Mouse (Mus musculus): Measurements from ENCODE around the gene Btd. TPM values are rescaled to one million over a fixed set of nuclear protein-coding genes. Genes with fewer than 3 reads are reported as not detected.
A peak's percentile ranks its signal among the peaks of the same experiment; 100 is the strongest.
"Not testable (repeated sequence)": the region's sequence is repeated elsewhere in the genome, so short reads cannot be mapped to it uniquely, and the experiment has no call there.

Gene Btd
- total RNA-seq (2021) = 10 to 100 TPM in 1 of 2 experiments, 1 to 10 TPM in 1; 7.8 to 13.2 TPM
- long read RNA-seq, experiment 1, transcript Btd-201 (4 exons, 2,324 nt) = major isoform, 8 of 11 reads
- long read RNA-seq, experiment 1, partial matches to known transcripts = 1 of 11 reads
- long read RNA-seq, experiment 1, other reads (novel, unspliced or antisense) = 2 of 11 reads
- long read RNA-seq, experiment 2, transcript Btd-201 (4 exons, 2,324 nt) = major isoform, 7 of 8 reads
- long read RNA-seq, experiment 2, partial matches to known transcripts = 0 of 8 reads
- long read RNA-seq, experiment 2, other reads (novel, unspliced or antisense) = 0 of 8 reads

DNA sequence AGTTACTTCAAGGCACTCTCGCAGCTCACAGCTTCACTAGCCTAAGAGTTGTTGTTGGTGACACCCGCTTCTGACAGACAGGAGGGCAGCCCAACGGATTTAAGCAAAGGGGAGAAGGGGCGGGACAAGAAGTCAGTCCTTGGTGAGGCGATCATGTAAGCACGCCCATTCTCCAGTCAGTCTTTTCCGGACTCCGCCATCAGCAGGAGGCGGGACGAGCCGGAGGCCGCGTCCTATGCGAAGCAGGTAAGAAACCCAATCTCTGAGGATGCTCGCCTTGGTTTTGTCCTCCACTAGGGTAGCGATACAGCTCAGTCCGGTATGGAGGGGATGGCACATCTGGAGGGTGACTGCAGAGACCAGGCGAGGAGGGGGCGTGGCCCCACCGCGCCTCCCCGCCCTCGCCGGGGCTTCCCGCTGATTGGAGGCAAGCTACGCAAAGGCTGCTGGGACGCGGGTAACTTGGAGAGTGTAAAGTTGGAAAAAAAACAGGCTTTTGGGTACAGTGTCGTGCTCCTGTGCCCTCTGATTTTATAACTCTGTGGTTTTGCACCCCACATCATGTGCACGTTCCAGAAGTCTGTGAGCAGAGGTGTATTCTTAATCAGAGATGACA lies at the start of gene Btd, which contains the start of gene Hacl1:
Btd (plus strand) TSS at position 139 of the 616 bp plus-strand sequence.
Hacl1 (minus strand) TSS at position 397 of the 616 bp plus-strand sequence.
- DNase-seq = peak; percentile 96 to 97

DNA sequence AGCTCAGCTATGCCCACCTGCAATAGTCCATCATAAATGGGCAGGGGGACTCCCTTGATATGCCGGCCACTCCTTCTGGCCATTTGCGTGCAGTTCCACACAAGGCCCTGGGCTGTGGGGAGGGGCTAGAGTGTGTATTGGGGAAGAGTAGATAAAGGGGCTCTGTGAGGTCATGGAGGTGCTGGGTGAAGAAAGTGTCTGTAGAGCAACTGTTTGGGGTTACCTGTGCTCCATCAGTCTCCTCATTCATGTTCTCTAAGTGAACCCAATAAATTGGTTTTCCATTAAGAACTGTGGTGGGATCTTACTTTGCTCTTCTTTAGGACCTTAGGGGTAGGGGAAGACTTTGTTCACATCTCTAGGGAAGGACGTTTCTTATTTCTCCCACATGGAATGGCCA lies 49.6 kb upstream of the Btd start, which contains the start of gene Colq:
Colq (minus strand) TSS at position 101 of the 400 bp plus-strand sequence.
- no peak for DNase-seq

DNA sequence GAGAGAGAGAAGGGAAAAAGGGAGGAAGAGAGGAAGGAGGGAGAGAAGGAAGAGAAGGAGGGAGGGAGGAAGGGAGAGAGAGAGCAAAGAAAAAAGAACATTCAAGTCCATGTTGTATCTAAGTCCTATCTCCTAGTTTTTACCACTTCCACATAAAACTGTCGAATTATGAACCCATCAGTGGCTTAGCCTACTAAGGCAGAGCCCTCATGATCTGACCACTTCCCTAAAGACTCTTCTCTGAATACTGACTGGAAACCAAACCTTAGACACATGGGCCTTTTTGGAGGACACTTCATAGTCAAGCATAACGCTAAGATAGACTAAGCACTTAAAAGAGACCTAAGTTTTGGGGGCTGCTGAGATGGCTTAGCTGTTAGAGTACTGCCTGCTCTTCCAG lies 47.8 kb upstream of the Btd start:
- no peak for DNase-seq

DNA sequence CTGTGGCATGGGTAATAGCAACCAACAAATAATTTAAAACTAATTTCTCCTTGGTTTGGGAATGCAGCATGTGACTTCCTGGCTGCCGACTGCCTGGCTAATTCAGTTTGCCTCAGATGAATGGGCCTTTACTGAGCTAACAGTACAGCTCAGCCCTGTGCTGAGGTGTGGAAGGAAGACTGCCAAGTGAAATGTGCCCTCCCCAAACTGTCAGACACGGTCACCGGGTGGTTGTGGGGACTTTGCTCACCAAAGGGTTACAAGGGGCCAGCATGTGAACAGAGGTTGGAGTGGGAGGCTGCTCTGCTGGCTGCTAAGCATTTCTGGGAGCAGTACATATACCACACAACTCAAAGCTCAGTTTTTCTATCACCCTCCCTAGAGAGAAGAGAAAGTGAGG lies 46.1 kb upstream of the Btd start:
- no peak for DNase-seq

DNA sequence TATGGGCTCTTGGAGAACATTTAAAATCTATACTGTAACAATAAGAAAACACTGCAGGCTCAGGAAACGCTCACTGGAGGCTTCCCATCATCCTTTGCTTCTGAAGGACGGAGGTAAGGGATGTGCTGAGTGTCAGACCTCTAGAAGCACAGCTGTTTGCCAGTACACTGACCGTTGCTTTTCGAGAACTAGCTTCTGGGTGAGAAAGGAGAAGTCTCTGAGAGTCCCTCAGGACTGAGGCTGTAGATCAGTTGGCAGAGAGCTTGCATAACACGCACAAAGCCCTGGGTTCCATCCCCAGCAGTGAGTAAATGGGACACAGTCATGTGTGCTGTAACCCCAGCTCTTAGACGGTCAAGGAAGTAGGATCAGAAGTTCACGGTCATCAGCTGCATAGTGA lies 44.4 kb upstream of the Btd start:
- no peak for DNase-seq

DNA sequence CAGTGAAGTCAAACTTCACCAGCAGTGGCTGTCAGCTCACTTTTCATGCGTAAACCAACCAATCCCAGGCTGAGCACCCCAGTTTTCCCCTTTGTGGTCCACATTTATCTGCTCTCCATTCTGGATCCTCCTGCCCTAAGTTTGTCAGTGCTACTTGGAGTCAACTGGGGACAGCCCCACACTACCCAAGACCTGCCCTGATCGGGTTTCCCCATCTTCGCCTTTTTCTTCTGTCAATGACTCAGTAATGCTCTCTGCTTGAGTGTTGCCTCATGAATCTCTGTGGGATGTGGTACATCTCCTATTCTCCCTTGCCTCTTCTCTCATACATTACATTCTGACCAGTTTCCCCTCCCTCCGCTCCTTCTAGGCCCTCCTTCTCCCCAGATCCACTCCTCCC lies 43.4 kb upstream of the Btd start:
- DNase-seq = no peak

DNA sequence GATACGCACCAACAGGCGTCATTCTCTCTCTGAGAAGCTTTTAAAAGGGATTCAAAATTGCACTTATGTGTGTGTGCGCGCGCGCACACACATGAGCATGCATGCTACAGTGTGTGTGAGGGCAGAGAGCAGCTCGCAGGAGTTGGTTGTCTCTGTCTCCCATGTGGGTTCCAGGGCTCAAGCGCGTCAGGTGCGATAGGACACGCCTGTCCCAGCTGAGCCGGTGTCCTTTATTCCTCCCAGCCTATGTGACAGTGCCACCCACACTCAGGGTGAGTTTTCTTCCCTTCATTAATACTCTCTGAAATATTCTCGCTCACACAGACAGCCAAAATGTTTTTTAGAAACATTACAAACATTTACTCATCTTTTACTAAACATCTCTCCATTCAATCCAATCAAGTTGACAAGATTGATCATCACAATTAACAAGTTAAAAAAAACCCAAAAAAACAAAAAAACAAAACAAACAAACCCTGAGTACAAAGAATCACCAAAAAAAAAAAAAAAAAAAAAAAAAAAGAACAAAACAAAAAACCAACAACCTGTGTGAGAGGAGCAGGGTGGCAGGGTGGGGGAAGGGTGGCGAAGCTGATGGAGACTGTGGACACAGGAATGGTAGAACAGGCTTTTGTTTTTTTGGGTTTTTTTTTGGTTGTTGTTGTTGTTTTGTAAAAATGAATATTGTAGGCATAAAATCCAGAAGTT lies 38.8 kb upstream of the Btd start:
- DNase-seq = no peak

DNA sequence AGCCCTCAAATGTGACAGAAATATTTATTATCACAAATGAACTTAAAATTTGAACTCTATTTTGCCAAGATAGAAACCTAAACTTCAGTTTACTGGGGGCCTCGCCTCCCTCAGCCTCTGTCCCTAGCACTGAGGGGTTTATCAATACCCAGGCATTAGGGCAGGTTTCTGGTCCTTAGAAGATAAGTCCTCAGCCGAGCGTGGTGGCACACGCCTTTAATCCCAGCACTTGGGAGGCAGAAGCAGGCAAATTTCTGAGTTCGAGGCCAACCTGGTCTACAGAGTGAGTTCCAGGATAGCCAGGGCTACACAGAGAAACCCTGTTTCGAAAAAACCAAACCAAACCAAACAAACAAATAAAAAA lies 38.2 kb upstream of the Btd start:
- not testable (repeated sequence) for DNase-seq

DNA sequence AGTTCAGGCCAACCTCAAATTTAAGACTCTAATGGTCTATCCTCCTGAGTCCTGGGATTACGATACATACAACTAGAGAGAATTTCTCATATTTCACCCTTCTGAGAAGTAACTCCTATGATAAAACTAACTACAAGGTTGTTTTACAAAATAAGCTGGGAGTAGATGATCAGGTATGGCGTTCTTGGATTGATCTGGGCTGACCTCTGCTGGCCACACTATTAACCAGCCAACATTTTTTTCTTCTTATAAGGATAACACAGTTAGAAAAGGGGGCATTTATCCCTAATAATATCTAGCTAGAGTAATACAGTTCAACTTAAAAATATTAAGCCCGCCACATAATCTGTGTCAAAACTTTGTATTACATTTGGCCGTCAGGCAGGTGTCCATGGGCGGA lies 35.9 kb upstream of the Btd start:
- peak; percentile 11 to 51 for DNase-seq

DNA sequence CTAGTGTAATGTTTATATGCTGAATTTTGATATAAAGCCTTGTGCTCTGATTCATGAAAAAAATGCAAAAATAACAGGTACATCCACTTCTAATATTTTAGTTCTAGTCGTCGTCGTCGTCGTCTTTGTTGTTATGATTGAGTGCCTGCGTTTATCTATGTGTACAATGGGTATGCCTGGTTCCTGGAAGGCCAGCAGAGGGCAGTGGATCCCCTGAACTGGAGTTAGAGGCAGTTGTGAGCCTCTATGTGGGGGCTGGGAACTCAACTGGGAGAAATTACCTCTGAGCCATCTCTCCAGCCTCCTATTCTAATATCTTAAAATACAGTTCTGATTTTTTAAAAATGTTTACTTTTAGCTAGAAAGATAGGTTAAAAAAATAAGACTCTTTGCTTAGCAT lies 35.3 kb upstream of the Btd start:
- peak in 1 of 2 experiments; percentile 9 for DNase-seq

DNA sequence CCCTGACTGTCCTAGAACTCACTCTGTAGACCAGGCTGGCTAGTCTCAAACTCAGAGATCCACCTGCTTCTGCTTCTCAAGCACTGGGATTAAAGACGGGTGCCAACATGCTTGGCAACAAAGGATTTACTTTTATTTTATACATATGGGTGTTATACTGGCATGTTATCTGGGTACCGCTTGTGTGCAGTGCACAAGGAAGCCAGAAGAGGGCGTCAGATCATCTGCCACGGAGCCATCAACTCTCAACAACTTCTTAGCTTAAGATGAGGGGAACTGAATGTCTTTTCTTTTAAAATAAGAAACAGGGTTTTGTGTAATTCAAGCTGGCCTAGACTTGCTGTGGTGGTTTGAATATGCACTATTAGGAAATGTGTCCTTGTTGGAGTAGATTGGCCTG lies 28.8 kb upstream of the Btd start:
- DNase-seq = no peak

DNA sequence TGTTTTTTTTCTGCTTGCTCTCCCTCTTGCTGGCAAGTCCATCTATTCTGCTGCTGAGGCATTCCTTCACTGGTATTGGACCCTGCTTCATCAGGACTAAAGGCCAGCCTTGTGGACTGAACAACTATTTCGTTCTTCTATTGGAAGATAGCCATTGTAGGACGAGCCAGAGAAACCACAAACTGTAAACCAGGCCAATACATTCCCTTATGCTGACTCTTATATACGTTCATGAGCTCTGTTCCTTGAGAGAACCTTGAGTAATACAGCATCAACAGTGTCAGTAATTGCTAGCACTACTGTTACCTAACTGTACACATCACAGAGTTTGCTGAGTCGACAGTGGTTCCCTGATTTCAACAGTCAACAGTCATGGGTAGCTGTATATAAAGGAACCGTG lies 27.2 kb upstream of the Btd start:
- DNase-seq = no peak

DNA sequence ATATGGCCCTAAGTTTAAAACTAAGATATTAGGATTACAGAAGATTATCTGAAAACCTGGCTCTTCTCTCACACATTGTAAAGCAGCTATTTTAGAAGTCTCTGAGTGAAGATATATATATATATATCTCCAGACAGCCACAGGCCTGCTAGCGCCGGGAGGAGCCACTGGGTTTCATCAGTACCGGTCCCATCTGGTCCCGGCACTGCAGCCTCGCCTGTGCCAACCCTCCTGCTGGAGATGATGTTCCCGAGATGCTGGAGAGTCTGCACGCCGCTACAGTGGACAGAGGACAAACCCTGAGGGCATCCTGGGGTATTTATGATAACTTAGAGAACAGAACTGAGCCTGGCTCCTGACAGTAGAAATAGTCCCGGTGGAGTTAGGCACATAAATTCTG lies 23.6 kb upstream of the Btd start:
- DNase-seq = no peak

DNA sequence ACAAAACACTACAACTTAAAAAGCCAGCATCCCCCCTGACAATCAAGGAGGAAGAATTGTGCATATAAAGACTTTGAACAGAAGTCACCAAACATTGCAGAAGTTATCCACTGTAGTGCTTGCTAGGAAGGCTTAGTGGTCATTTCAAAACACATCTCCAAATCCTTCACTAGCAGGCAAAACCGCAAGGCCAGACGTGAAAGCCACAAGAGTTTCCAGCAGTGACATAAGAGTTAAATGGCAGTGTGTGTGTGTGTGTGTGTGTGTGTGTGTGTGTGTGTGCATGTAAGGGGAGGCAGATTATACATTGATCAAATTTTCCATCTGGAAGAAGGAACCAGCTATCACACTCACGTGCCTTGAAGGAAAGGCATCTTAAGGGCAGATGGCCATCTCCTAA lies 22.8 kb upstream of the Btd start:
- no peak for DNase-seq

DNA sequence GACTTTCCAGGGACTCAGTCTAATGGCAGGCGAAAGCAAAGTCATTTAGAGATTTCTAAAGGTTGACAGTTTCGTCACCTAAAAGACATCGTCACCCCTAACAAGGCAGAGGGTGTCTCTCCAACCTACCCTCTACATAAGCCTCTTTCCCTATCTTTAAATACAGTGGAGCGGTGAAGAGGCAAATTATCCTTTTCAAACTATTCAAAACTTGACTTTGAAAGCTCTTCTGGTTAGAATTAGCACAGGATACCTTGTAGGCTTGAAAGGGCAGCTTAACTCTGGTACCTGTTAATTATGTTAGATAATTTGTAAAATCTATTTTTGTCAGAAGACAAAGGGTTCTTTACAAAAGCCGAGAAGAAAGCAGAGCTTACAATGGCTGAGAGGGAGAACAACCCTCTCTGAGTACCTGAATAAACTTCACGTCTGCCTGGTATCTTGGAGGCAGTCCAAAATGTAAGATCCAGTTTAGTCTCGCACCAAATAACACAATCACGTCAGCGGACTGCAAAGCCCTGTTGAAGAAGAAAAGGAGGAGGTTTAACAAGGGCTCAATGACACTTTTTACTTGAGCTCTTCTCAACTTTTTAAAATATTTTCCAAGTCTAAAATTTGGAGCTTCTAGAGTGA lies 20.1 kb upstream of the Btd start:
- DNase-seq = no peak

DNA sequence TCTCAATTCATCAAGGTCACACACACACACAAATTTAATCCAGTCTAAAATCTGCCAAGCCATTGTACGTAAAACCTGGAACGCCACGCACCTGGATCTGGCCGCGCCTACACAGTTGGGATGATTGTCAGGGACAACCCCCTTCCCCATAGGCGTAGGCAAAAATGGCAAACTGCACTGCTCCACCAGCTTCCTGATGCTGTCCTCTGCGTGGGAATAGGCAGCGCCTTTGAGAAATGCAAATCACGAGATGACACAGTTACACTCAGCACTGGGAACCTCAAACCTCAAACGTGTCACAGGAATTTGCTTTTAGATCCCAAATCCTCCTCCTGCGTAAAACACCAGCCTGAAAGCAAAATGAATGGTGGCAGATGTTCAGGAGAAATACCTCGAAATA lies 18.1 kb upstream of the Btd start:
- DNase-seq = no peak

DNA sequence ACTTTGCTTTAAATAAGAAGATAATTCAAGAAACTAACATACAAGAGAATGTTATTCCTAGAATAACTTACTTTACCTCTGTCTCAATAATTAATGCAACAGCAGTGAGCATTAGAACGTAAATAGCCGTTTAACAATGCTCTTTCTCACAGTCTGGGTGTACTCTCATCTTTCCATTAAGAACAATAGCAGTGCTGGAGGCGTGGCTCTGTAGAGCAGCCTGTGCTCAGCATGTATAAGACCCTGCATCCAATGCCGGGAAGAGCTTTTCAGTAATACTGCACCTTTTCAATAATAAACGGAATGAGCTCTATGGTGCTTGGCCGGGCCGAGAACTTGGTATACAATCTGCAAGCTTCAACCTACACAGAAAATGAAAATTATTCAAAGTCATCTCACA lies 10.2 kb upstream of the Btd start:
- DNase-seq = no peak

DNA sequence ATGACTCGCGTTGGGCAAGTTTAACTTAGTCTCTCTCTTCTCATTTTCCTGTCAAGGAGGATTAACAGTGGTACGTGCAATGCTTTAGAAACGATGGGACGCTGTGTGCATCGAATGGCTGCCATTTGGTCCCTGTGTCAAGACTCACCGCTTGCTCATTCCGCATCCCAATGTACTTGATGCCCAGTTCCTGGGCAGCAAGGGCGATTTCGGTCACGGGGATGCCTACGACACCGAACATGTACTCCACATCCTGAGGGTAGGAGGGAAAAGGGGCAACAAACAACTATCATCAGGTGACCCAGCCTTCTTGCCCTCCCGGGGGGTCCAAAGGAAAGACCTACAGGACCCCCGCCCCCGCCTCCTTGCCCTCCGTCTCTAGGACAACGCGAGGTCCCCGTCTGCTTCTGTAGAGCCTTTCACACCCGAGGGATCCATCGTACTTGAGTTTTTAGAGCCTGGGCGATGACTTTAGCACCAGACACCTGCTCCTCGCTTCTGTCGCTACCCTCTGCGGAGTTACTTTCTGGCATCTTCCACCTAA lies 410 bp upstream of the Btd start, which contains the start of gene Gm49387:
Gm49387 (minus strand) TSS at position 533 of the 544 bp plus-strand sequence.
- no peak for DNase-seq

DNA sequence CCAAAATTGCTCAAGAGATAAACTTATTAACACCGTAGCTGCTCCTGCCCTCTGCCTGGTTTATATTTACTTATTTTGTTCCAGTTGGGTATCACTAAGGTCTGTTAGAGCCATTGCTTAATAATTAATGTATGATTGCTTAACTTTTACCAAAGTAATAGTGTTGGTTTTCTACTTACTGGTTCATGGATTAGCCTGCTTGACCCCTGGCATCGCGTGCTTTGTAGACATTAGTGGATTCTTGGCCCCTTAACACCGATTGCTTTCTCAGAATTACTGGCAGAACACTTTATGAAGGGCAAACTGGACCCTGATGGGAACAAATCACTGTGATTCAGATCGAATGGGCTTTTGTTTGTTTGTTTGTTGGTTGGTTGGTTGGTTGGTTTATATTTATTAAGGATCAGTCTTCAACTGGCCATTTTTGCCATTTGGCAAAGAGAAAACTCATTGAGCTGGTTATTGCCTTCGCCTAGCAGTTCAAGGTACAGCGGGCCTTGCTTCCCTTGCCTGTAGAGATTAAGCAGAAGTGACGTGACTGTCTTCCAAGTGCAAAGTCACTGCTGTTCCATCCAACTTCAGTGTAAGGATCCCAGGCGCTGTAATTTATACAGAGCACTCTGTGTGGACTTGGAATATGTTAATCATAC lies 803 bp downstream of the Btd start:
- DNase-seq = no peak

DNA sequence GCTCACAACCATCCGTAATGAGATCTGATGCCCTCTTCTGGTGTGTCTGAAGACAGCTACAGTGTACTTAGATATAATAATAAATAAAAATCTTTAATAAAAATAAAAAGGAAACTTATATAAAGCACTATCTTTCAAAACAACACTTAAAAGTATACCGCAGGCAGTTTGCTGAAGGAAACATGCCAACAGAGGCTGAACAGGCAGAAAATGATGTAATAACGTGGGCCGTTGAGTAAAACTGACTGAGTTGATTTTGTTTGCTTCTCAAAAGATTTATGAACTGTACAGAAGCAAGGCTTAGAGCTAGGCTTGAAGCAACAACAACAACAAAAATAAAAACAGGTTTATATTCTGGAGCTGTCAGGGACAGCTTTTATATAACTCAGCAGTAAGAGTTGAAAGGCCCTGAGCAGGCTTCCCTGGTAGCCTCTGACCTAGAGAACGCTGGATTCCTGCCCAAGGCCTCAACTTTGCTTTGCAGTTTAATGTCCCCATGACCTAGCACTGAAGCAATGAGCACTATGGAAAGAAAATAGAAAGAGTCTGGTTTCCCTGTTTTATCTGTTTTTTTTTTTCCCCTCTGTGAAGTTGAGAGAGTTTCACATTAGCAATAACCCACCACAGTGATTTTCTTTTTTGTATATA lies 3.5 kb downstream of the Btd start:
- DNase-seq = no peak

DNA sequence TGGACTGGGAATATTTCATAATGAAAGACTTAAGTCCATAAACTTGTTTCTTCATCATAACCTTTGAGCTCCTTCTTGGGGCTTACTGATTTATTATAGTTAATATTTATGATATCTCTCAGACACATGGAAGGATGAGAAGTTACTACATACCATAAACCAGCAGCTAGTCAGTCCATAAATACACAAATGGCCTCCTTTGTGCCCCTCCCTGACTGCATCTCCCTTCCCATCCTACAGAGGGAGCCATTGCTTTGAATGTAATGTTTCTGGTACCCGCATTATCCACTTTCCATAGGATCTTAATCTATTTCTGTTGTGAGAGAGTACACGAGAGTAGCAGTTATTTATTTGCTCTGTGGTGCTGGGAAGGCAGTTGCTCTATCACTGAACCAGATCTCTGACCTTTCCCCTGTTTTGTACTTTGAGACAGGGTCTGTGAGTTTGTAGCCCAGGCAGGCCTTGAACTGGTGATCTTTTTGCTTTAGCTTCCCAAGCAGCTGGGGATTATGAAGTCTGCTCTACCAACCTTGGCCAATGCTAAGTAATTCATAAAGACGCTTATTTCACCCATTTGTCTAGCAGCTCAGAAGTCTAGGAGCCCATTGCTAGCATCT lies 4.2 kb downstream of the Btd start:
- DNase-seq = peak; percentile 14 to 42

Measured in heart, adult 18-20 months (tissue).